Mouse (Mus musculus) intestine, postnatal 0 days (tissue): Measurements from ENCODE around the gene Vwce. TPM values are rescaled to one million over a fixed set of nuclear protein-coding genes. Genes with fewer than 3 reads are reported as not detected.

Source experiments
- ATAC-seq: fragments of 200-750 bp; cut with Nextera tagmentation; 2 replicates; pipeline ENCODE4 v1.8.0; 2017; ENCODE audit warnings: mild to moderate bottlenecking, moderate TSS enrichment, moderate library complexity
- H3K27ac ChIP-seq: fragments of 300-500 bp; sonication (generic); 2 replicates; pipeline ENCODE4 v1.5.1; 2014; ENCODE audit warnings: mild to moderate bottlenecking, low read depth, low read length, moderate library complexity
- H3K27me3 ChIP-seq: fragments of 300-500 bp; sonication (generic); replicated peaks from 2 replicates; pipeline ENCODE4 v1.6.1; 2014; ENCODE audit warnings: low read length, mixed read lengths; ENCODE audit not compliant: control insufficient read depth, insufficient read depth
- H3K36me3 ChIP-seq: fragments of 300-500 bp; sonication (generic); 2 replicates; pipeline ENCODE4 v1.6.1; 2014; ENCODE audit warnings: mild to moderate bottlenecking, moderate library complexity; ENCODE audit not compliant: control insufficient read depth, insufficient read depth
- H3K4me1 ChIP-seq: fragments of 300-500 bp; sonication (generic); replicated peaks from 2 replicates; pipeline ENCODE4 v1.6.1; 2014; ENCODE audit warnings: antibody characterized with exemption, low read length, mixed read lengths; ENCODE audit not compliant: control insufficient read depth, insufficient read depth
- H3K4me2 ChIP-seq: fragments of 300-500 bp; sonication (generic); replicated peaks from 2 replicates; pipeline ENCODE4 v1.6.1; 2014; ENCODE audit warnings: low read depth, mild to moderate bottlenecking, moderate library complexity
- H3K4me3 ChIP-seq: fragments of 300-500 bp; sonication (generic); 2 replicates; pipeline ENCODE4 v1.5.1; 2014; ENCODE audit warnings: low read depth, low read length
- H3K9ac ChIP-seq: fragments of 300-500 bp; sonication (generic); 2 replicates; pipeline ENCODE4 v1.6.1; 2014; ENCODE audit warnings: mild to moderate bottlenecking, low read depth, low read length
- H3K9me3 ChIP-seq: fragments of 300-500 bp; sonication (generic); 2 replicates; pipeline ENCODE4 v1.6.1; 2016; ENCODE audit warnings: mixed run types; ENCODE audit not compliant: control insufficient read depth
- CTCF ChIP-seq: sonication (generic); IDR thresholded peaks from 2 replicates; pipeline ENCODE4 v1.5.1; 2016; ENCODE audit warnings: low read depth, mild to moderate bottlenecking, control low read depth, antibody characterized with exemption, moderate library complexity
- WGBS: fragments of 180-500 bp; shearing (Covaris S2); extraction: QIAGEN DNeasy Blood & Tissue Kit; methylation state at CpG from one replicate; pipeline ENCODE4 v1.1.7; 2014; 5-methylcytosine and 5-hydroxymethylcytosine counted together
- polyA plus RNA-seq: library from polyadenylated mRNA; unstranded; fragments of >200 nt; fragmentation: Nextera tagmentation; extraction: Ambion mirVana; gene quantifications from 2 replicates; pipeline ENCODE4 v1.2.1, GENCODE M21; 2015

Vwce gene
- polyA plus RNA-seq, 1 experiment from 2014 or later: 7.1 TPM

- no peak for ATAC-seq
- H3K4me2 ChIP-seq: no peak overlapping the region
- WGBS: 56% methylated on average over 13 of the region's 13 CpGs
Observed at GRCm38 (mm10) chr19:10640589-10641378, 6.8 kb downstream of the Vwce start.

GRCm38 (mm10) chr19:10645616-10646015, 11.6 kb downstream of the Vwce start:
- Histone ChIP-seq H3K27me3 (no peaks in the 10 kb centered on the region), H3K4me2 (no peak overlapping the region), H3K36me3 (no peaks in the 10 kb centered on the region), H3K4me3 (no peak overlapping the region), H3K4me1 (no peaks in the 10 kb centered on the region), H3K27ac (no peak overlapping the region), H3K9ac (no peak overlapping the region), H3K9me3 (no peaks in the 10 kb centered on the region)
- 80% methylated on average over 2 of the region's 2 CpGs for WGBS
- no peak for ATAC-seq
- TF ChIP-seq CTCF: no peak

More at GRCm38 (mm10) chr19:10640589-10641378, 6.8 kb downstream of the Vwce start:
- no peak for TF ChIP-seq CTCF
- no peak overlapping the region for H3K27ac ChIP-seq
- H3K36me3 ChIP-seq: no peaks in the 10 kb centered on the region
- no peaks in the 10 kb centered on the region for H3K27me3 ChIP-seq
- no peaks in the 10 kb centered on the region; the same call in 1 of the 2 replicates for H3K4me1 ChIP-seq
- no peaks in the 10 kb centered on the region for H3K9me3 ChIP-seq
- H3K9ac ChIP-seq: 0 out of 2 replicates have a peak overlapping the region, but pooled peaks have one; percentile 8
- no peak overlapping the region for H3K4me3 ChIP-seq

DNA sequence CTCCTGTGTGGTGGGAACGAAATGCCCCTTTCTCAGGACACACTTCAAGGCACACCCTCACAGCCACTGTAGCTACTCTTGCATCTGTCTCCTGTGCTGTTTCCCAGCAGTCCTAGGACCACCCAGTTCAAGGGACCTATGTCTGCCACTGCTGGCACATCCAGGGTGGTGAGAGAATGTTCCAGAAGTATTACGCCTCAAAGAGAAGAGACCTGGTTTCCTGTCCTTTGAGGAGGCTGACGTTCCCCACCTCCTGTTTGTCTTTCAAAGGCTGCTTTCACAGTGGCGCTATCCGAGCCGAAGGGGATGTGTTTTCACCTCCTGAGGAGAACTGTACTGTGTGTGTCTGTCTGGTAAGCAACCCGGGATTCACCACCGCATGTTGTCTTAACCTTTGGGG, 14.1 kb downstream of the Vwce start:
- Histone ChIP-seq H3K27me3 (no peaks in the 10 kb centered on the region), H3K4me3 (no peak overlapping the region), H3K36me3 (no peaks in the 10 kb centered on the region), H3K4me2 (no peak overlapping the region), H3K4me1 (no peaks in the 10 kb centered on the region), H3K27ac (no peak overlapping the region), H3K9ac (no peak overlapping the region), H3K9me3 (no peaks in the 10 kb centered on the region)
- 75% methylated on average over 8 of the region's 8 CpGs for WGBS
- ATAC-seq: no peak
- TF ChIP-seq CTCF: no peak

DNA sequence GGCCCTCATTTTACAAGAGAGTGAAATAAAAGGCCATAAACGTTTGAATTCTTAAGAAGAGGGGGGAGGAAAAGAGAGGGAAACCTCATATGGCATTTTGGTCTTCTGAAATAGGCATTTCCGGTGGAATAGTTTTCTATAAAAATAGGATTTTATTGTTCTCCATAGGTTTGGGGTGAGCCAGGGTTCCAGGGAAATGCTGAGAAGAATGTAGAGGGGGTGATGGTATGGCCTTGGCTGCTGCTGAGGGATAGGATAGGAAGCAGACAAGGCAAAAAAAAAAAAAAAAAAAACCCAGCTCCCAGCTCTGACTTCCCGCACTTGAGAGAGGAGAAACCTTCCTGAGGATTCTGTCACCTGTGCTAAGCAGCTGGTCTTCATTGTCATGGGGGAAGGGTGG, 22.0 kb downstream of the Vwce start:
- H3K4me1 ChIP-seq: peaks cover 4% of the 10 kb centered on the region; the same call in 1 of the 2 replicates
- H3K9ac ChIP-seq: no peak overlapping the region
- no peak overlapping the region for H3K4me2 ChIP-seq
- no peaks in the 10 kb centered on the region for H3K27me3 ChIP-seq
- H3K27ac ChIP-seq: peak overlapping the region; percentile 75
- no peak overlapping the region for H3K4me3 ChIP-seq
- WGBS: 48% methylated on average over 3 of the region's 3 CpGs
- H3K9me3 ChIP-seq: no peaks in the 10 kb centered on the region
- ATAC-seq: no peak
- TF ChIP-seq CTCF: no peak
- no peaks in the 10 kb centered on the region for H3K36me3 ChIP-seq

DNA sequence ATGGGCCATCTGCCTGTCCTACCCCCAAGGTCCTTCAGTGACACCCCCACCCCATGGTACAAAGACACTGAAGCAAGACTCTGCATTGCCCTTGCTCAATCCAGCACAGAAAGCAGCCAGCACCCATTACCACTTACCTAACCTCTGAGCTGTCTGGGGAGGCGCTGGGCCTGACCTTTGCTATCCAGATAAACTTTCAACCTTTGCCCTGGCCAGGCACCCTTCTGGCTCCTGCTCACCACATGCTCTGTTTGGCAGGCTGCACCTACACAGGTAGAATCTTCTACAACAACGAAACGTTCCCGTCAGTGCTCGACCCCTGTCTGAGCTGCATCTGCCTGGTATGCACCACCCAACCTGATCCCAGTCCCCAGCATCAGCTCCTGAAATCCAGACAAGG, 23.7 kb downstream of the Vwce start:
- no peak for TF ChIP-seq CTCF
- 33% methylated on average over 5 of the region's 5 CpGs for WGBS
- peak; percentile 74 for ATAC-seq

DNA sequence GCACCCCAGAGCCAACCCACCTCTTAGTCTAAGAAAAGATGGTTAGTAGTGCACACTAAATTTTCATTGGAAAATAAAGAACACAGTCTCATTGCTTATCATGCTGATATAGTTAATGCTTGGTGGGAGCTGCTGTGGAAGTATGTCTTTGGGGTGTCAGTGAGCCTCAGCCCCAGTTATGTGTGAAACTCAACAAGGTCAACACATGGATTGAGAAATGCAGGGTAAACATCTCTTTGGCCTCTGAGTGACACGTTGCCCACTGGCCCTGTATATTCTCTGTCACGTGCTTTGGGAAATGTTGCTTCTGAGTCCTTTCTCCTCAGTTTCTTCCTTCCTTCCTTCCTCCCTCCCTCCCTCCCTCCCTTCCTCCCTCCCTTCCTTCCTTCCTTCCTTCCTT, 24.4 kb downstream of the Vwce start:
- Histone ChIP-seq H3K9ac (no peak overlapping the region), H3K27me3 (no peaks in the 10 kb centered on the region), H3K27ac (peak overlapping the region; percentile 82), H3K4me2 (no peak overlapping the region), H3K36me3 (no peaks in the 10 kb centered on the region), H3K4me1 (peaks cover 4% of the 10 kb centered on the region; the same call in 1 of the 2 replicates), H3K9me3 (no peaks in the 10 kb centered on the region), H3K4me3 (no peak overlapping the region)
- TF ChIP-seq CTCF: no peak
- no peak for ATAC-seq
- 44% methylated on average over 2 of the region's 2 CpGs for whole genome bisulfite sequencing

More for the DNA sequence above, 23.7 kb downstream of the Vwce start:
- Histone ChIP-seq H3K4me1 (peaks cover 4% of the 10 kb centered on the region; the same call in 1 of the 2 replicates), H3K4me2 (peak overlapping the region; percentile 9; the same call in 1 of the 2 replicates), H3K9me3 (no peaks in the 10 kb centered on the region), H3K27ac (peak overlapping the region; percentile 82), H3K36me3 (no peaks in the 10 kb centered on the region), H3K4me3 (no peak overlapping the region), H3K27me3 (no peaks in the 10 kb centered on the region), H3K9ac (no peak overlapping the region)
